In the genomic region with DNA sequence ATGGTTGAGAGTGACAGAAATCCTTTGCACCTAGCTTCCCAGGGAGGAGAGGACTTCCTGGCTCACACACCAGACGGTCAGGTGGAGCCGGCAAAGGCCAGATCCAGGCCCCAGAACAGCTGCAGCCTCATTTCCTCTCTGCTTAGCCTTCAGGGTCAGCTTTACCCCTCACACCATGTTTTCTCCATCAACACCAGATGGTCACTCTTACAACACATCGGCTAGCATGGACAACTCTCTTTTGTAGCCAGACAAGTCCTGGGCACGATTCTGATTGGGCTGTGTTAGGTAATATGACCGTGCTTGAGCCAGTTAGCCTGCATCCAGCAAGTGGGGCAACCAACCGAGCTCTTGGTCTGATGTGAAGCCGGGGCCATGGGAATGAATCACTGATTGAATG, we compare ENCODE assay signal across 15 mouse cellular contexts. TPM values are rescaled to one million over a fixed set of nuclear protein-coding genes. Genes with fewer than 3 reads are reported as not detected.
A peak's percentile ranks its signal among the peaks of the same experiment; 100 is the strongest.
DNase-seq lines count a peak whose midpoint lies in the region; ATAC-seq lines count a peak whose summit lies in the region.
"Had no signal": no experiment of that assay in that cellular context is flagged by ENCODE, and none has a peak within 500 bp of the region (broad histone marks: within the 10 kb centered on the region; RNA-seq: fewer than 3 reads in every experiment).

No protein-coding gene starts in this region.

- peak overlapping the region; percentile 69; the same call in 1 of the 2 replicates for H3K27ac ChIP-seq in forebrain, embryonic 10.5 days
- H3K27ac ChIP-seq in forebrain, embryonic 12.5 days, result no peak overlapping the region
- H3K27ac ChIP-seq in limb, embryonic 11.5 days (replicated peaks; ENCODE audit: low read depth, low read length), result peak overlapping the region; percentile 58; the same call in 1 of the 2 replicates
- no peak overlapping the region for H3K27ac ChIP-seq in midbrain, embryonic 16.5 days (ENCODE audit: low read length)
- no peak overlapping the region for H3K27ac ChIP-seq in midbrain, embryonic 11.5 days (ENCODE audit: low read depth, low read length)
- H3K27ac ChIP-seq: embryonic facial prominence, embryonic 12.5 days; limb, embryonic 13.5 days had no signal

- 71% methylated on average over 7 of the region's 7 CpGs for WGBS in forebrain, embryonic 10.5 days
- WGBS in forebrain, embryonic 12.5 days, result 73% methylated on average over 7 of the region's 7 CpGs
- WGBS in limb, embryonic 11.5 days, result 18% methylated on average over 7 of the region's 7 CpGs
- WGBS in midbrain, embryonic 16.5 days, result 82% methylated on average over 7 of the region's 7 CpGs
- 83% methylated on average over 7 of the region's 7 CpGs for WGBS in midbrain, embryonic 11.5 days

- no peak for DNase-seq in forebrain, embryonic 10.5 days (ENCODE audit: extremely low spot score, low spot score)
- peak; percentile 64 for DNase-seq in embryo, embryonic 10 days (ENCODE audit: low spot score)
- peak; percentile 70 for DNase-seq in heart, adult 8-10 months (ENCODE audit: low spot score)
- peak; percentile 68 for DNase-seq in limb, embryonic 11.5 days (ENCODE audit: low spot score)
- no peak for DNase-seq in thymus, postnatal 25 days
- DNase-seq in midbrain, embryonic 11.5 days (ENCODE audit: low spot score, missing footprints), result no peak
- DNase-seq: cerebellum, adult 18-20 months; kidney, adult 11 months; layer of hippocampus, adult 9-11 months had no signal

- no peak overlapping the region for H3K4me2 ChIP-seq in forebrain, embryonic 12.5 days
- no peak overlapping the region for H3K4me2 ChIP-seq in limb, embryonic 11.5 days (ENCODE audit: low read depth, severe bottlenecking)
- no peak overlapping the region for H3K4me2 ChIP-seq in midbrain, embryonic 16.5 days (ENCODE audit: low read length)
- H3K4me2 ChIP-seq in midbrain, embryonic 11.5 days, result no peak overlapping the region
- H3K4me2 ChIP-seq: embryonic facial prominence, embryonic 12.5 days; limb, embryonic 13.5 days had no signal

- H3K9me3 ChIP-seq in forebrain, embryonic 10.5 days, result peaks cover 9% of the 10 kb centered on the region; the same call in 1 of the 2 replicates
- no peaks in the 10 kb centered on the region for H3K9me3 ChIP-seq in forebrain, embryonic 12.5 days
- no peaks in the 10 kb centered on the region for H3K9me3 ChIP-seq in limb, embryonic 11.5 days (ENCODE audit: control insufficient read depth, low read length)
- no peaks in the 10 kb centered on the region for H3K9me3 ChIP-seq in midbrain, embryonic 16.5 days (replicated peaks; ENCODE audit: control insufficient read depth, low read length, poor library complexity, severe bottlenecking)
- H3K9me3 ChIP-seq in midbrain, embryonic 11.5 days (ENCODE audit: control insufficient read depth, low read length), result no peaks in the 10 kb centered on the region
- H3K9me3 ChIP-seq: embryonic facial prominence, embryonic 12.5 days; limb, embryonic 13.5 days had no signal

- no peaks in the 10 kb centered on the region for H3K36me3 ChIP-seq in forebrain, embryonic 10.5 days (replicated peaks)
- H3K36me3 ChIP-seq in forebrain, embryonic 12.5 days (replicated peaks), result no peaks in the 10 kb centered on the region
- H3K36me3 ChIP-seq in limb, embryonic 11.5 days (ENCODE audit: control insufficient read depth, insufficient read depth, low read length), result no peaks in the 10 kb centered on the region
- no peaks in the 10 kb centered on the region for H3K36me3 ChIP-seq in midbrain, embryonic 16.5 days (ENCODE audit: control insufficient read depth, insufficient read depth, low read length)
- H3K36me3 ChIP-seq in midbrain, embryonic 11.5 days (ENCODE audit: control insufficient read depth, insufficient read depth, low read length), result no peaks in the 10 kb centered on the region
- H3K36me3 ChIP-seq: embryonic facial prominence, embryonic 12.5 days; limb, embryonic 13.5 days had no signal

- no peak overlapping the region for H3K4me3 ChIP-seq in forebrain, embryonic 10.5 days
- H3K4me3 ChIP-seq in forebrain, embryonic 12.5 days (replicated peaks), result no peak overlapping the region
- H3K4me3 ChIP-seq in limb, embryonic 11.5 days (ENCODE audit: low read depth, low read length), result no peak overlapping the region
- H3K4me3 ChIP-seq in midbrain, embryonic 16.5 days (ENCODE audit: low read depth, low read length), result no peak overlapping the region
- no peak overlapping the region for H3K4me3 ChIP-seq in midbrain, embryonic 11.5 days (ENCODE audit: low read depth, low read length)
- H3K4me3 ChIP-seq: embryonic facial prominence, embryonic 12.5 days; limb, embryonic 13.5 days; myocyte had no signal

- no peak for ATAC-seq in forebrain, embryonic 12.5 days (ENCODE audit: low FRiP score)
- ATAC-seq in limb, embryonic 11.5 days (ENCODE audit: insufficient number of reproducible peaks, low FRiP score, low TSS enrichment, low read depth), result peak; percentile 42; the same call in 1 of the 2 replicates
- no peak for ATAC-seq in midbrain, embryonic 16.5 days
- ATAC-seq in midbrain, embryonic 11.5 days (ENCODE audit: low FRiP score), result no peak

- peaks cover 38% of the 10 kb centered on the region for H3K4me1 ChIP-seq in forebrain, embryonic 10.5 days
- peaks cover 15% of the 10 kb centered on the region for H3K4me1 ChIP-seq in forebrain, embryonic 12.5 days
- peaks cover 38% of the 10 kb centered on the region for H3K4me1 ChIP-seq in limb, embryonic 11.5 days (ENCODE audit: control insufficient read depth, insufficient read depth, low read length)
- peaks cover 2% of the 10 kb centered on the region; the same call in 1 of the 2 replicates for H3K4me1 ChIP-seq in midbrain, embryonic 16.5 days (ENCODE audit: control insufficient read depth, insufficient read depth, low read length)
- peaks cover 4% of the 10 kb centered on the region for H3K4me1 ChIP-seq in midbrain, embryonic 11.5 days (ENCODE audit: control insufficient read depth, insufficient read depth, low read length)

- no peaks in the 10 kb centered on the region for H3K27me3 ChIP-seq in forebrain, embryonic 10.5 days (ENCODE audit: poor library complexity, severe bottlenecking)
- H3K27me3 ChIP-seq in forebrain, embryonic 12.5 days, result no peaks in the 10 kb centered on the region
- H3K27me3 ChIP-seq in limb, embryonic 11.5 days (ENCODE audit: control insufficient read depth, insufficient read depth, low read length), result no peaks in the 10 kb centered on the region
- no peaks in the 10 kb centered on the region for H3K27me3 ChIP-seq in midbrain, embryonic 16.5 days (ENCODE audit: control insufficient read depth, insufficient read depth, low read depth, low read length)
- H3K27me3 ChIP-seq in midbrain, embryonic 11.5 days (ENCODE audit: control insufficient read depth, insufficient read depth, low read length), result no peaks in the 10 kb centered on the region
- H3K27me3 ChIP-seq: embryonic facial prominence, embryonic 12.5 days; limb, embryonic 13.5 days had no signal

- H3K9ac ChIP-seq in forebrain, embryonic 12.5 days, result no peak overlapping the region
- no peak overlapping the region for H3K9ac ChIP-seq in limb, embryonic 11.5 days (ENCODE audit: low read length)
- no peak overlapping the region for H3K9ac ChIP-seq in midbrain, embryonic 16.5 days (ENCODE audit: low read depth, low read length)
- H3K9ac ChIP-seq in midbrain, embryonic 11.5 days (ENCODE audit: low read length), result no peak overlapping the region
- H3K9ac ChIP-seq: embryonic facial prominence, embryonic 12.5 days; limb, embryonic 13.5 days had no signal

RNA-seq across cellular contexts. Expression of a gene that starts 17.3 kb away (rescaled TPM):
- 0.10 TPM in 1 of 2 replicates, not detected in the other for polyA plus RNA-seq in forebrain, embryonic 10.5 days (2016; fragmentation: Nextera tagmentation; extraction: Ambion mirVana)
- polyA plus RNA-seq in forebrain, embryonic 12.5 days (2016; fragmentation: Nextera tagmentation; extraction: Ambion mirVana), result not detected in 2 replicates
- under 1 TPM in 3 of 4 experiments, not detected in 1; 0.09 to 0.31 (median 0.16) TPM for total RNA-seq in heart, adult 8-10 months (2022)
- 0.07 TPM in 1 of 2 replicates, not detected in the other for polyA plus RNA-seq in limb, embryonic 11.5 days (2014; fragmentation: Nextera tagmentation; extraction: Ambion mirVana)
- polyA plus RNA-seq in midbrain, embryonic 16.5 days (2015; fragmentation: Nextera tagmentation; extraction: Ambion mirVana), result 0.07 TPM in 1 of 2 replicates, not detected in the other
- polyA plus RNA-seq in midbrain, embryonic 11.5 days (2014; fragmentation: Nextera tagmentation; extraction: Ambion mirVana), result 0.06 and 0.07 TPM in 2 replicates
- total RNA-seq: hematopoietic stem cell, adult 5-6 weeks had no signal
- polyA plus RNA-seq: embryonic facial prominence, embryonic 12.5 days; myocyte had no signal

Comparison
In these comparisons a context has a peak if more than half of its experiments do, and no peak if none do; other contexts are left out.
1. H3K27ac ChIP-seq: peak in forebrain, embryonic 10.5 days (single experiment) and limb, embryonic 11.5 days (single experiment); none in forebrain, embryonic 12.5 days (single experiment), midbrain, embryonic 16.5 days (single experiment) and midbrain, embryonic 11.5 days (single experiment).
2. DNase-seq: peak in embryo, embryonic 10 days (single experiment), heart, adult 8-10 months (single experiment) and limb, embryonic 11.5 days (single experiment); none in forebrain, embryonic 10.5 days (single experiment), thymus, postnatal 25 days (single experiment) and midbrain, embryonic 11.5 days (single experiment).